Mouse (Mus musculus): ENCODE measurements around the gene Slc1a2. TPM values are rescaled to one million over a fixed set of nuclear protein-coding genes. Genes with fewer than 3 reads are reported as not detected.

Slc1a2 gene
- total and polyA plus RNA-seq, 3 experiments: 1.3 to 1.6 (median 1.3) TPM

GRCm38 (mm10) chr2:102730788-102731187 is 72.3 kb downstream of the Slc1a2 start:
- dilution Hi-C loops (cut with MboI; ENCODE audit: extremely low pct_ligation_motif_present, extremely low pct_unique_long_range_greater_than_20kb, low sequenced_read_pairs): no loop called here
- DNase-seq (ENCODE audit: extremely low read depth): no peak

DNA sequence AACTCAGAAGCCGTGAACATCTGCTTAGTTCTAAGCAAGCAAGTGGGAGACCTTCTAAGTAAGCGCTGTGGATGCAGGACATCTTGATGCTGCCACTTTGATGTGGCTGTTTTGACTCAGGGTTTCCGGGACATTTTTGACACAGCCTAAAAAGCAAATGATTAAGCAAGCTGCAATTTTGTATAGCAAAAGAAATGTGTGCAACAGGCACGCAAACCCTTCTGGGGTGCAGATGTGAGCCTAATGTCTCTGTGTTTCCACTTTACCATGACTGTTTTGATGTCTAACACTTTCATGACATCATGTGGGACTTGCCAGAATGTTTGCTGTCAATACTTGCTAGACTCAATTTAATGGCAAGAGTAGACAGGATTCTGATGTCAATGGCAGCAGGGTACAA is 74.7 kb downstream of the Slc1a2 start:
- peak overlapping the region; percentile 37; the same call in 1 of the 2 replicates for H3K9ac ChIP-seq (ENCODE audit: insufficient read depth, low read depth)
- H3K27me3 ChIP-seq (replicated peaks): no peaks in the 10 kb centered on the region
- H3K36me3 ChIP-seq (replicated peaks in 1 of 2; ENCODE audit: control insufficient read depth in 1 of 2, insufficient read depth in 1 of 2, low read length in 1 of 2): no peaks in the 10 kb centered on the region
- no peak overlapping the region for H3K4me3 ChIP-seq (replicated peaks in 1 of 3; ENCODE audit: low read depth in 2 of 3, low read length in 2 of 3, poor library complexity in 1 of 3)
- no peak for DNase-seq (ENCODE audit: extremely low read depth)
- in situ Hi-C loops (cut with MboI; ENCODE audit: low pct_ligation_motif_present, low pct_unique_long_range_greater_than_20kb, low sequenced_read_pairs) (no loop called here), dilution Hi-C loops (cut with MboI; ENCODE audit: extremely low pct_ligation_motif_present, extremely low pct_unique_long_range_greater_than_20kb, low sequenced_read_pairs) (no loop called here)
- TF ChIP-seq BHLHE40 (IDR thresholded peaks at IDR 0.05; ENCODE audit: low read depth, low read length) (peak; percentile 39; the same call in 1 of the 2 replicates), IRF4 (IDR thresholded peaks at IDR 0.05; ENCODE audit: low read depth, low read length) (peak; percentile 63), MXI1 (IDR thresholded peaks at IDR 0.05; ENCODE audit: low read depth, low read length) (peak; percentile 48; the same call in 1 of the 2 replicates), JUND (conservative IDR thresholded peaks at IDR 0.05; ENCODE audit: low read depth, low read length) (no peak), TCF12 (IDR thresholded peaks at IDR 0.05; ENCODE audit: low read depth, low read length) (peak; percentile 31; the same call in 1 of the 2 replicates), SIN3A (IDR thresholded peaks at IDR 0.05; ENCODE audit: low read length) (0 out of 2 replicates have a peak, but pooled peaks have one; percentile 39), USF1 (IDR thresholded peaks at IDR 0.05; ENCODE audit: low read depth, low read length) (no peak), JUN (IDR thresholded peaks at IDR 0.05; ENCODE audit: insufficient read depth, low read depth, low read length) (peak; percentile 11; the same call in 1 of the 2 replicates), SMC3 (IDR thresholded peaks at IDR 0.05; ENCODE audit: low read depth, low read length) (no peak)
- H3K4me2 ChIP-seq (ENCODE audit: insufficient read depth, low read depth, poor library complexity, severe bottlenecking): peak overlapping the region; percentile 63; the same call in 1 of the 2 replicates
- H3K27ac ChIP-seq (ENCODE audit: insufficient read depth, low read depth): peak overlapping the region; percentile 57
- peaks cover 39 to 78% of the 10 kb centered on the region in 2 experiments for H3K4me1 ChIP-seq (ENCODE audit: control insufficient read depth in 1 of 2, insufficient read depth in 2 of 2)
- no peaks in the 10 kb centered on the region for H3K79me2 ChIP-seq (replicated peaks; ENCODE audit: control insufficient read depth, extremely low read depth, insufficient read depth, poor library complexity, severe bottlenecking)
- no peaks in the 10 kb centered on the region for H3K9me3 ChIP-seq (replicated peaks; ENCODE audit: low read length)

More at GRCm38 (mm10) chr2:102730788-102731187, 72.3 kb downstream of the Slc1a2 start:
- H3K4me1 ChIP-seq (ENCODE audit: control insufficient read depth in 1 of 2, insufficient read depth in 2 of 2): peaks cover 23 to 61% of the 10 kb centered on the region in 2 experiments
- H3K36me3 ChIP-seq (replicated peaks in 1 of 2; ENCODE audit: control insufficient read depth in 1 of 2, insufficient read depth in 1 of 2, low read length in 1 of 2): no peaks in the 10 kb centered on the region
- TF ChIP-seq MXI1 (IDR thresholded peaks at IDR 0.05; ENCODE audit: low read depth, low read length): no peak
- TF ChIP-seq SIN3A (IDR thresholded peaks at IDR 0.05; ENCODE audit: low read length): no peak
- no peak for TF ChIP-seq BHLHE40 (IDR thresholded peaks at IDR 0.05; ENCODE audit: low read depth, low read length)
- TF ChIP-seq ZC3H11A (IDR thresholded peaks at IDR 0.05; ENCODE audit: low read depth, low read length): no peak
- TF ChIP-seq HCFC1 (IDR thresholded peaks at IDR 0.05; ENCODE audit: low read depth, low read length): no peak
- no peak for TF ChIP-seq MAX (IDR thresholded peaks at IDR 0.05; ENCODE audit: low read length)
- no peaks in the 10 kb centered on the region for H3K27me3 ChIP-seq (replicated peaks)
- H3K4me3 ChIP-seq (replicated peaks in 1 of 3; ENCODE audit: low read depth in 2 of 3, low read length in 2 of 3, poor library complexity in 1 of 3): no peak overlapping the region
- no peak overlapping the region for H3K9ac ChIP-seq (ENCODE audit: insufficient read depth, low read depth)
- no peaks in the 10 kb centered on the region for H3K9me3 ChIP-seq (replicated peaks; ENCODE audit: low read length)
- H3K4me2 ChIP-seq (ENCODE audit: insufficient read depth, low read depth, poor library complexity, severe bottlenecking): no peak overlapping the region
- in situ Hi-C loops (cut with MboI; ENCODE audit: low pct_ligation_motif_present, low pct_unique_long_range_greater_than_20kb, low sequenced_read_pairs): no loop called here
- no peaks in the 10 kb centered on the region for H3K79me2 ChIP-seq (replicated peaks; ENCODE audit: control insufficient read depth, extremely low read depth, insufficient read depth, poor library complexity, severe bottlenecking)
- H3K27ac ChIP-seq (ENCODE audit: insufficient read depth, low read depth): no peak overlapping the region

GRCm38 (mm10) chr2:102734055-102734454 is 75.6 kb downstream of the Slc1a2 start:
- Histone ChIP-seq H3K4me2 (ENCODE audit: insufficient read depth, low read depth, poor library complexity, severe bottlenecking) (peak overlapping the region; percentile 63; the same call in 1 of the 2 replicates), H3K79me2 (replicated peaks; ENCODE audit: control insufficient read depth, extremely low read depth, insufficient read depth, poor library complexity, severe bottlenecking) (no peaks in the 10 kb centered on the region), H3K36me3 (replicated peaks in 1 of 2; ENCODE audit: control insufficient read depth in 1 of 2, insufficient read depth in 1 of 2, low read length in 1 of 2) (no peaks in the 10 kb centered on the region), H3K4me3 (replicated peaks in 1 of 3; ENCODE audit: low read depth in 2 of 3, low read length in 2 of 3, poor library complexity in 1 of 3) (no peak overlapping the region), H3K27me3 (replicated peaks) (no peaks in the 10 kb centered on the region), H3K27ac (ENCODE audit: insufficient read depth, low read depth) (peak overlapping the region; percentile 16), H3K9ac (ENCODE audit: insufficient read depth, low read depth) (no peak overlapping the region; the same call in 1 of the 2 replicates), H3K9me3 (replicated peaks; ENCODE audit: low read length) (no peaks in the 10 kb centered on the region), H3K4me1 (ENCODE audit: control insufficient read depth in 1 of 2, insufficient read depth in 2 of 2) (peaks cover 43 to 83% of the 10 kb centered on the region in 2 experiments)
- dilution Hi-C loops (cut with MboI; ENCODE audit: extremely low pct_ligation_motif_present, extremely low pct_unique_long_range_greater_than_20kb, low sequenced_read_pairs) (no loop called here), in situ Hi-C loops (cut with MboI; ENCODE audit: low pct_ligation_motif_present, low pct_unique_long_range_greater_than_20kb, low sequenced_read_pairs) (no loop called here)
- DNase-seq (ENCODE audit: extremely low read depth): no peak
- TF ChIP-seq POLR2AphosphoS2 (IDR thresholded peaks at IDR 0.05; ENCODE audit: low read depth, low read length): no peak
- peak; percentile 11; the same call in 1 of the 2 replicates for TF ChIP-seq ELF1 (IDR thresholded peaks at IDR 0.05; ENCODE audit: low read depth, low read length)
